Mouse (Mus musculus) small intestine, adult 2 months (tissue): ENCODE results near the gene Zfp445.

Source experiments
- CTCF ChIP-seq: fragments of 200-500 bp; IDR thresholded peaks from 2 replicates; pipeline ENCODE4 v1.5.1; 2012; ENCODE audit warnings: low read depth, mild to moderate bottlenecking, control low read depth, inconsistent platforms, low read length, moderate library complexity, mixed read lengths; ENCODE audit not compliant: insufficient replicate concordance, insufficient read length; ENCODE audit errors: extremely low read depth
- POLR2A ChIP-seq: fragments of 200-500 bp; IDR thresholded peaks from 2 replicates; pipeline ENCODE4 v1.6.1; 2012; ENCODE audit warnings: low read depth, mild to moderate bottlenecking, control low read depth, inconsistent platforms, low read length, moderate library complexity

- TF ChIP-seq POLR2A (no peak), CTCF (no peak)
These were observed 10.2 kb downstream of the Zfp445 start for GRCm38 (mm10) chr9:122855617-122856016.
